Mouse (Mus musculus) G1E (cell line): ENCODE data around the gene Mthfr.

Source experiments
- CTCF ChIP-seq: IDR thresholded peaks from 2 replicates; pipeline ENCODE4 v1.5.1; 2012; ENCODE audit warnings: low read depth, low read length, inconsistent platforms, mixed read lengths
- GATA1 ChIP-seq: IDR thresholded peaks from 2 replicates; pipeline ENCODE4 v1.6.1; 2012; ENCODE audit warnings: borderline replicate concordance, low read length, inconsistent platforms, mixed read lengths
- GATA2 ChIP-seq: IDR thresholded peaks from 2 replicates; pipeline ENCODE4 v1.6.1; 2012; ENCODE audit warnings: low read depth, low read length, inconsistent platforms, borderline replicate concordance
- POLR2AphosphoS5 ChIP-seq: IDR thresholded peaks from 2 replicates; pipeline ENCODE4 v1.6.1; 2012; ENCODE audit warnings: low read depth, low read length, inconsistent platforms; ENCODE audit not compliant: insufficient replicate concordance
- TAL1 ChIP-seq: conservative IDR thresholded peaks from 2 replicates; pipeline ENCODE4 v1.6.1; 2012; ENCODE audit warnings: low read depth, low read length, inconsistent platforms, mixed read lengths

GRCm38 (mm10) chr4:148009641-148010040 lies 29.2 kb upstream of the Mthfr start:
- TF ChIP-seq CTCF: no peak
- TF ChIP-seq TAL1: no peak
- TF ChIP-seq GATA1: no peak
- TF ChIP-seq POLR2AphosphoS5: no peak
- no peak for TF ChIP-seq GATA2
